Mouse (Mus musculus) retina, postnatal 1 day (tissue): Measurements from ENCODE around the gene Mllt3.
A peak's percentile ranks its signal among the peaks of the same experiment; 100 is the strongest.

Experiments used
- DNase-seq: peaks from one replicate; pipeline ENCODE4 v3.0.0-alpha.2; 2012

Mllt3 gene

GRCm38 (mm10) chr4:87870563-87870962 is 162.6 kb downstream of the Mllt3 start:
- DNase-seq: no peak

GRCm38 (mm10) chr4:87866564-87866963 is 166.6 kb downstream of the Mllt3 start:
- no peak for DNase-seq

GRCm38 (mm10) chr4:87865848-87866247 is 167.3 kb downstream of the Mllt3 start:
- no peak for DNase-seq

- no peak for DNase-seq
Observed at GRCm38 (mm10) chr4:87865041-87865440, 168.1 kb downstream of the Mllt3 start.

GRCm38 (mm10) chr4:87863212-87863611 is 170.0 kb downstream of the Mllt3 start:
- no peak for DNase-seq

- DNase-seq: no peak
Observed at GRCm38 (mm10) chr4:87860723-87861122, 172.4 kb downstream of the Mllt3 start.

GRCm38 (mm10) chr4:87859148-87859547 is 174.0 kb downstream of the Mllt3 start:
- DNase-seq: no peak

GRCm38 (mm10) chr4:87857982-87858381 is 175.2 kb downstream of the Mllt3 start:
- no peak for DNase-seq

GRCm38 (mm10) chr4:87852461-87852860 is 180.7 kb downstream of the Mllt3 start:
- DNase-seq: no peak

GRCm38 (mm10) chr4:87850051-87850450 is 183.1 kb downstream of the Mllt3 start:
- no peak for DNase-seq

- no peak for DNase-seq
Observed at GRCm38 (mm10) chr4:87844668-87845210, 188.4 kb downstream of the Mllt3 start.

GRCm38 (mm10) chr4:87840210-87840910 is 192.8 kb downstream of the Mllt3 start:
- DNase-seq: no peak

- DNase-seq: no peak
Observed at GRCm38 (mm10) chr4:87838716-87839115, 194.4 kb downstream of the Mllt3 start.

GRCm38 (mm10) chr4:87837471-87838361 is 195.4 kb downstream of the Mllt3 start:
- DNase-seq: no peak

- no peak for DNase-seq
Observed at GRCm38 (mm10) chr4:87836257-87836656, 196.9 kb downstream of the Mllt3 start.

GRCm38 (mm10) chr4:87835191-87835590 is 198.0 kb downstream of the Mllt3 start:
- DNase-seq: peak; percentile 25

- DNase-seq: peak; percentile 65
Observed at GRCm38 (mm10) chr4:87834310-87834709, 198.9 kb downstream of the Mllt3 start.

- no peak for DNase-seq
Observed at GRCm38 (mm10) chr4:87830794-87831306, 202.3 kb downstream of the Mllt3 start.

- no peak for DNase-seq
Observed at GRCm38 (mm10) chr4:87829426-87830063, 203.6 kb downstream of the Mllt3 start.

GRCm38 (mm10) chr4:87826336-87826735 is 206.8 kb downstream of the Mllt3 start:
- DNase-seq: no peak

- DNase-seq: no peak
Observed at GRCm38 (mm10) chr4:87823623-87824022, 209.5 kb downstream of the Mllt3 start.

- DNase-seq: no peak
Observed at GRCm38 (mm10) chr4:87823191-87823590, 210.0 kb downstream of the Mllt3 start.

GRCm38 (mm10) chr4:87820911-87821310 is 212.3 kb downstream of the Mllt3 start:
- DNase-seq: no peak
